Mouse (Mus musculus) left cerebral cortex, postnatal 4 days (tissue): ENCODE results near the gene Kif14. TPM values are rescaled to one million over a fixed set of nuclear protein-coding genes. Genes with fewer than 3 reads are reported as not detected.
"Not testable (repeated sequence)": the region's sequence is repeated elsewhere in the genome, so short reads cannot be mapped to it uniquely, and the experiment has no call there.

Source experiments
- DNase-seq: peaks from one replicate; pipeline ENCODE4 v3.0.0-alpha.2; 2022
- intact Hi-C: fragments of 180-260 bp; cut with DNase I; formaldehyde crosslinking; loops from one replicate; pipeline ENCODE4 v1.15.1; 2025
- total RNA-seq, 2 experiments: library from RNA; stranded (reverse); gene quantifications; 2 replicates each; pipeline ENCODE4 v1.2.3; 2021

Gene Kif14
- total RNA-seq, 2 experiments from 2014 or later, result 1.5 to 2.1 TPM

DNA sequence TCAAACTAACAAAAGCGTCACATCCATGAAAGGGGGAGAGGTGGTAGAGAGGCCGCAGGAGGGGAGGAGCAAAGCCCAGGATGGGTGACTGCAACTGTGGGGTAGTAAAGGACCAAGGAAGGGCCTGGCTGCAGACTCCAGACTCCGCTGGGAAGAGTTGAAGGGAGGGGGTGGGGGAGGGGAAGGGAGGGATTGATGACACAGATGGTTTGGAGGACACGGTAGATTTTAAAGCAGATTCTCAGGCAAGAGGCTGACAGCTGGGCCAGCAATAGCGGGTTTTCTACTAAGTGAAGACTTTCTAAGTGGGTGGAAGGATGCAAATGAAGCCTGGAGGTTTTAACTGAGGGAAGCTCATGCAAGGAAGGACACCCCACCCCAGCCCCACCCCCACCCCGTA is 4.3 kb downstream of the Kif14 start:
- DNase-seq, result peak; percentile 7
- intact Hi-C loops, result no loop called here

DNA sequence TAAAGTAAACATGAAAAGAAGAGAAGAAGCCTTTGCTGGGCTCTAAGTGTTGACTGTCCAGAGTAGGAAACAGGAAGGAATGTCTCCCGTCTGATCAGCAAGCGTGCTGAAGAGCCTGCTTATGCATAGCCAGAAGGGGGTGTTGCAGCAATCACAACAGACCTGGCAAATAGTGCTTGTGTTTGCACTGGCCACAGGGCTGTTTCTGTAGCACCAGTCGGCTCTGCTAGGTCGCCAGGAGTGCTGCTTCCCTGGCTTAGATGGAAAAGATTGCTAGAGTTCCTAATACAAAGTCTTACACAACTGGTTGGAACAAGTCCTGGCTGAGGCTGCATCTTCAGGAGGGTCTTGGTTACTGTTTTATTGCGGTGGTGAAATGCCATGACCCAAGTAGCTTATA is 25.5 kb downstream of the Kif14 start:
- intact Hi-C loops, result no loop called here
- no peak for DNase-seq

DNA sequence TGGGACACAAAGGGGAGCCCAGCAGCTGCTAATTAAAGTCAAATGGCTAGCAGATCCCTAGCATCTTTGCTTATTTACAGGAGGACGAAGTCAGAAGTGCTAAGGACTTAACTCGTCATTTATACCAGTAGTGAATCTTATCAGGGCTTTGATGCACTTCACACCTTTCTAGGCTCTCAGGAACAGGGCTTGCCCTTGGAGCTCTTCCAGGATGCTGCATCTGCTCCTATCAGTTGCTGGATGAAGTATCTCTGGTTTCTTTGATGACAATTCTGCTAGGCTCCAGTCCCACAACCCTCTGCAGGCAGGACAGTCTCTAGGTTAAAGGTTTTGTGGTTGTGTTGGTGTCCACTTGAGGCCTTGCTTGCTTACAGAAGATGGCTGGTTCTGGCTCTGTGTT is 26.1 kb downstream of the Kif14 start:
- no peak for DNase-seq
- intact Hi-C loops, result no loop called here

DNA sequence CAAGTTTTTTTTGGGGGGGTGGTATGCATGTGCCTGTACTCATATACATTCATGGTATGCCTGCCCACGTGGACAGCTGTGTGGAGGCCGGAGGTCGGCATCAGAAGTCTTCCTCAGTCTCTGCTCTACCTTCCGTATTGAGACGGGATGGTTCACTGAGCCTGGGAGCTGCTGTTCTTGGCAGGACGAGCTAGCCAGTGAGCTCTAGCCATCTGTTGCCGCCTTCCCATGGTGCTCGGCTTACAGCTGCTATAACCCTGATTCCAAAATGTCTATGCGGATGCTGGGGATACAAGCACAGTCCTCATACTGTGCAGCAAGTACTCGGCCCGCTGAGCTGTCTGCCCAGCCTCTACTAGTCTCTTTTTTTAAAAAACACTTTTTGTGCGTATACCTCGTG is 33.2 kb downstream of the Kif14 start:
- DNase-seq, result peak; percentile 20
- intact Hi-C loops, result no loop called here

DNA sequence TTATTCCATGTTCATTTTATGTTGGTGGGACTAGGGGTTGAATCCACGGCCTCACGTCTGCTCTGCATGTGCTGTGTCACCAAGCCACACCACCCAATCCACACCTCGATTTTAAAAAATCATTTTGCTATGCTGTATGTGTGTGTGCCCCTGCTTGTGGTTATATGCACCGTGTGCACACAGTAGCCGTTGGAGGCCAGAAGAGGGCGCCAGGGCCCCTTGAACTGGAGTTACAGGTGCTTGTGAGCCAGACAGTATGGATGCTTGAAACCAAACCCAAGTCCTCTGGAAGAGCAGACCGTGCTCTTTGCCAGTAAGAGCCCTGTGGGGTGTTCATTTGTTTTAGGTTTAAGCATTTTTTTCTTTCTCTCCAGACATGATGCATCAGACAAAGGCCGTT is 36.8 kb downstream of the Kif14 start:
- intact Hi-C loops, result no loop called here
- no peak for DNase-seq

DNA sequence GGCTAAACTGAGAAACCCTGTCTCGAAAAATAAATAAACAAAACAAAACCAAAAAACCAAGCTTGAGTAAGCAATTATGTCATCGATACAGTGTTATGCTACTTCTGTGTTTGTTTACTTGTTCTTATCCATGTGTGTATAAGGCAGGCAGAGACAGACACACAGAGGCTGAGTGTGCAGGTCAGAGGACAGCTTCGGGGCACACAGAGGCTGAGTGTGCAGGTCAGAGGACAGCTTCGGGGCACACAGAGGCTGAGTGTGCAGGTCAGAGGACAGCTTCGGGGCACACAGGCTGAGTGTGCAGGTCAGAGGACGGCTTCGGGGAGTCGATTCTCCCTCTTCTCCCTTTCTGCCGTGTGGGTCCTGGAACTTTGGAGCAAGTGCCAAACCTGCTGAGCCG is 40.1 kb downstream of the Kif14 start:
- intact Hi-C loops, DNase-seq: not testable (repeated sequence)

DNA sequence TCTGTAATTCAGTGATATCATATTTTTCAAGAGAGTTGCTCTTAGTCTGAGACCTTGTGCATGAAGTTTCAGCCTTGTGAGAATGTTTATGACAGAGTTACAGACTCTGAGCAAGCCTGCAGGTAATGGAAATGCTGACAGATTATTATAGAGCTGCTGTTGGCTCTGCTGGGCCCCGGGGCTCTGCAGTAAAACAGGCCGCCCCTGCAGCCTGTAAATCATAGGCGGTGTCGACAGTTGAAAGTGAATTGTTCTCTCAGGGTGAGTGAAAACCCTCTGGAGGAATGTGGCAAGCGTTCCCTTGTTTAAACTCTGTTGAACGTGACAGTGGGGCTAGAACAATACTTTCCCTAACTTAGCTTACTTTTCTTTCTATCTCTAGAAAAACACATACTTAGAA is 46.2 kb downstream of the Kif14 start:
- intact Hi-C loops, result no loop called here
- no peak for DNase-seq

DNA sequence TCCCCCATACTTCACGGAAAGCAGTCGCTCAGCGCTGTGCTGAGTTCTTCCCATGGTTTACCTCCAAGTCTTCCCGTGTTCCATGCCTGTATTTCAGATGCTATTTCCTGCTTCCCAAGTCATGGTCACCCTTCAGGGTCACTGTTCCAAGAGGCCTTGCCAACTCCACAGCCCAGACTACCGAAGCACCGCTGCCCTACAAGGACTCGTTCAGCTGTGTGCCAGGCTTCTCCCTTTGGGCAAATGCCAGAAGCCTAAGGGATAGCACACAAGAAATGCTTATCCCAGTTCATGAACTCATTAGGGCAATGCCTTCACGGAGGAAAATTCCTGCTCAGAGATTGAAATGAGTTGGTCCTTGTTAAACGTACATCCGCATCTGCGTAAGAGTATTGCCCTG is 47.0 kb downstream of the Kif14 start:
- DNase-seq, result no peak
- intact Hi-C loops, result no loop called here

DNA sequence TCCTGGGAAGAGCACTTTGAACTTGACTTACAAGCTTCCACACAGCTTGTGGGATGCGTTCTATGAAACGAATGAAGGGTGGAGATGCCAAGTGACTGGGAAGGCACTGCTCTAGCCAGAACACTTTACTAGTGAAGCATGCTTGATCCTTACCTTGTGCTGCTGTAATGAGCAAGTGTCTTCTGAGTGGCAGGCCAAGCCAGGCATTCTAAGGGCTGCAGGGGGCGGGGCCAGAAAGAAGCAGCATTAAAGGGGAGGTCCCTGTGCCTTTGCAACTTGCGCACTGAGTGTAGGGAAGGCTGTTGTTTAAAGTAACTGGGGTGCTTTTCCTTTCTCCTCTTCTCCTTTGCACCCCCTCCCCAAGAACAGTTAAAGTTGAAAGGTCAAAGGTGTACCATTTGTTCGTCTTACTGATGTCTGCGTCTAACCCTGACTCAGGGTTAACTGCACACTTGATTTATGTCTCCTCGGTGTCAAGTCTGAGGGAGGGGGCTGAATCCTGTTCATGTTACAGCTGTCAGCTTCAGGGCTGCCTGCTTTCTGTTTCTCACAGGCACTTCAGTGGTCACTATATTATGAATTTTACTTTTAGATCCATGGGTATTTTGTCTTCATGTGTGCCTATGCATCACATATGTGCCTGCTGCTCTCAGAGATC is 52.7 kb downstream of the Kif14 start:
- intact Hi-C loops, result no loop called here
- no peak for DNase-seq

DNA sequence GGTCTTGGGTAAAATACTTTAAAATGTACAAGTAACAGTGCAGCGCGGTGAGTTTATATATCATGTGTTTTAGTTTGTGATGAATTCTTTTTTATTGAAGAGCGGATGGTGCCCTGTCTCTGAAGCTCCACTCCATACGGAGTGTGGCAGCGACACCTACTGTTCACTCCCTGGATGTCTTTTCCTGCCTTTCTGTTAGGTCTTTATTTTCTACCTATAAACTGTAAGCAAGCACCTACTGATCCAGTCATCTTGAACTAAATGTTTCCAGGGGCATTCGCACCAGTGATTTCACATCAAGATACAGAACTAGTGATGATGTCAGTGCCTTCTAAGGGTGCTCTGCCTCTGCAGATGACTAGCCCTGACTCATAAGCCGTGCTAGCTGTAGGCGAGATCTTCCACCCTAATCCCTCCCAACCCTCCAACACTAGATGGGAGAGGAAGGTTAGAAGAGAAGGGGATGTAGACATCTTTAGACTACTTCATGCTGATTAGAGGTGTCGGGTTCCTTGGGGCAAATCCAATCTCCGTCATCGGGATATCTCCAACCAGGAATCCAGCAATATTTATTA is 55.3 kb downstream of the Kif14 start:
- DNase-seq, result peak; percentile 44
- intact Hi-C loops, result no loop called here

DNA sequence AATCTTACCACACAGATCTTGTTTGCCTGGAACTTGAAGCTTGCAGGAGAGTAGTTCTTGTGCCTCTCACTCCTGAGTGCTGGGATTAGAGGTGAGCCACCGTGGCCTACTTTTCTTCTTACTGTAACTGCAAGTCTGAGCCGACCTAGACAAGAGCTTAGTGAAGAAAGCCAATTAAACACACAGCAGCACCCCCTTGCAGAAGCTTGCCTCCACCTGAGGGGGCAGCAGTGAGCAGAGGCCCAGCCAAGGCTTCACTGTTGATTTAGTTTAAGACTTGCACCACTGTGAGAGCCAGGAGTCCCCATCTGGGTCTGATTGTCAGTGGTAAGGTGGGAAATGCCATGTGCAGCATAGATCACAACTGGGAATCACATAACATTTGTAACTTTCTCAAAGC is 58.8 kb downstream of the Kif14 start:
- peak; percentile 72 for DNase-seq
- intact Hi-C loops, result no loop called here

DNA sequence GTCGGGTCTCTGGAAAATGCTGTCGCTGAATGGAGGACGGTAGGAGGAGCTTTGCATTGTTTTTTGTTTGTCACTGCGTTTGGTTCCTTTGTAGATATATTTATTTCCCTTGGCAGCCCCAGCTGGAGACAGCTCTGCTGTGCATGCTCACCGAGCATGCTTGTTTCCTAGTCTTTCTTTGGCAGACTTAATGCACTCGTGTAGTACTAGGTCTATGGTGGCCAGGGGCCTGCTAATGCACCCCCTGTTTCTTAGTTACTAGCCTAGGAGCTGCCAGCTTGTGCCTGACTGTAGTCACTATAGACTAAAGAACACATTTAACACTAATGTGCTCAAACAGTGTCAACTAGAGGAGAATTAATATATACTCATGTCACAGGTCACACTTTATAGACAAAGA is 59.7 kb downstream of the Kif14 start:
- no peak for DNase-seq

DNA sequence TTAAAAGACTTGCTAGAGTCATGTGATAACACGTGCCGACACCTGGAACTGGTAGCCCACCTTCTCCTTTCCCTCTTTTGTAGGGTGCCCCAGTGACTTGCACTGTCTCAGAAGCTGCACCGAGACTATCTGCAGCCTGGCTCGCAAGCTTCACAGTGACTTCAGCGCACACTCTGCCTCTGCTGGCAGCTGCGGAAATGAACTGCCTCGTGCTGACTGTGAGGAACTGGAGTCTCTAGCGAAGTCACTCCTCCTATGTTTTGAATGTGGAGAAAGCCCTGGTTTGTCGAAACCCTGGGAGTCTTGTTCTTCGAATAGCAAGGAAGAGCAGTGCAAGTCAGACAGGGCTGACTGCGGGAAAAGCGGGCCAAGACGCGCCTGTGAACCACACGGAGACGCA is 61.0 kb downstream of the Kif14 start:
- no peak for DNase-seq
- intact Hi-C loops, result no loop called here

More for the DNA sequence above, 59.7 kb downstream of the Kif14 start:
- intact Hi-C loops, result no loop called here

DNA sequence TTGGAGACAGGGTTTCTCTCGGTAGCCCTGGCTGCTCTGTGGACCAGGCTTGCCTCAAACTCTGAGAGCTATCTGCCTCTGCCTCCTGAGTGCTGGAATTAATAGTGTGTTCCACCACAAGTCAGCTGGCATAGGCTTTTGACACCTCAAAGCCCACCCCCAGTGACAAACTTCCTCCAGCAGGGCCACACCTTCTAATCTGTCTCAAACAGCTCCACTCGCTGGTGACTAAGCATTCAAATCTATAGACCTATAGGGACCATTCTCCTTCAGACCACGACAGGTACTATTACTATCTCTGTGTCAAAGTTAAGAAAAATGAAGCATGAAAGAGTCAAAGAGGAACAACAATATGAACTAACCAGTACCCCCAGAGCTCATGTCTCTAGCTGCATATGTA is 66.4 kb downstream of the Kif14 start:
- DNase-seq, result no peak
- intact Hi-C loops, result no loop called here

DNA sequence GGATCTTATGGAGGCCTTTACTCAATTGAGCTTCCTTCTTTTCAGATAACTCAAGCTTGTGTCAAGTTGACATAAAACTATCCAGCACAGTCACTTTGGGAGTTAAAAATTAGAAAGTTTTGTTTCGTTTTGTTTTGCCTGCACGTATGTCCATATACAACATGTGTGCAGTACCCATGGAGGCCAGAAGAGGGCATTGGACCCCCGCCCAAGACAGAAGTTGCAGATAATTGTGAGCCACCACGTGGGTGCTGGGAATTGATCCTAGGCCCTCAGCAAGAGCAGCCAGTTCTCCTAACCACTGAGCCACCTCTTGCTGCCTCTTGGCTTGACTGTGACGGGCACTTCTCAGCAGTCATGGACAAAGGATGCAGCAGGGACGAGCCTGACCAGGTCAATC is 70.8 kb downstream of the Kif14 start:
- no peak for DNase-seq
- intact Hi-C loops, result no loop called here

DNA sequence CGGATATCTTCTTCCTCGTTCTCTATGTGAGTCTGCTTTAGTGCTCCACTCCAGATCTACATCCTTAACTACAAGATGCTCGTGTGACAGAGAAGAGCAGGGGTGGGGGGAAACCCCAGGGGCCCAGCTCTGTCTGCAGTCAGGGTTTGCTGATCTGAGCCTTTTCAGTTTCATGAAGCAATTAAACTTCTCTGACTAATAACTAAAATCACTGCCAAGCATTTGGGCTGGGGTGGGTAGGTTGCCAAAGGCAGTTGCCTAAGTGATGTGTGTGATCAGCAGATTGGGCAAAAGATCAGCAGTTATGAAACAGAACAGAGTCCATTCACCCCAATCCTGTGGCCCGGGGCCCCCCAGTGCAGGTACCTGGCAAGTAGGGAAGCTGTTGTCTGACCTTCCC is 72.1 kb downstream of the Kif14 start:
- intact Hi-C loops, result no loop called here
- no peak for DNase-seq

DNA sequence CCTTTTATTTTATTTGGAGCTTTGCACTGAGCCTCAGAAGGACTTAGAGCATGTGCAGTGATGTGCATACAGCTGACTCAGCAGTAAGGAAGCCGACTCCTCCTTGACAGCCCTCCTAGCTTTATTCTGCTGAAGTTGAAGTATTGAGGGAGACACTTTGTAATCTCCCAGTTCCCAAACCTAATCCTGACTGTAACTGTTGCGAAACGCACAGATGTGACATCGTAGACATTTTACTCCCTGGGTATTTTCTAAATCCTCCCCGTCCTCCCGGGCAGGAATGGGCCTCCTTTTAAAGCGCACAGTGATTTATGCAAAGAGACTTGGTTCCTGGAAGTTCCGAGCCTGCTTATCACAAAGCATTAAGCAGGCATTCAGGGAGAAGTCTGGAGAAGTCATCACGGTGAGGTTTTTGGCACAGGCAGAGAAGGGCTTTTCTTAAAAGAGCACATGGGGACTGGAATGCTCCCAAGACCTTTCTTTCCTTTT is 74.3 kb downstream of the Kif14 start:
- no peak for DNase-seq
- intact Hi-C loops, result no loop called here

DNA sequence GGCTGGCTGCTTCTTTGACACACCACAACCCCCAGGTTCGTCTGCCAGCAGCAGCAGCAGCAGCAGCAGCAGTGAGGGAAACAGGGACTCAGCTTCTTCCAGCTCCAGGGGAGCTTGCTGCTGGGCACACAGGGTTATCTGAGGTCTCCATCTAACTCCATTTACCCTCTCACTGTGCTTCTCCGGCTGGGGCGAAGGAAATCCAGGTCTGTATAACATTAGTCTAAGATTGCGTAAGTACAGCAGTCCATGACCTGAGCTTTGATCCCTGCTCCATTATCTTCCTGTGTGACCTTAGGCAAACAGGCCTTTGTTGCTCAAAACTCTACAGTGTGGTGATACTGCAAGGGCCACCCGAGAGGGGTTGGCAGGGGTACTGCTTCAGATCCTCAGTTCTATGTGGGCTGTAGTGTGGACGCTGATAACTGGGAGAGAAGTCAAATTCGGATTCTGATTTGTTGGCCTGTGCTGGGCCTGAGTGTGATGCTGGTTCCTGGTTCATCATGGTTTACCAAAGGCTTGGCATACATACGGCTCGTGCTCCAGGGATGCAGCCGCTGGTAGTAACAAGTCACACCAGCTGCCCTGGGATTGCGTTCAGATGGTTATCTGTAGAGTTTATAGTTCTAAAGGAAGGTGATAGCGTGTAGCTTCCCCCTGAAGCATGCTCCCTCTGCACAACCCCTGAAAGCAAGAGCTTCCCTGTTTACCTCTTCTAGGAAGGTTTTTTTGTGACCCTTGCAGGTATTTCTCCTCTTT is 75.7 kb downstream of the Kif14 start:
- DNase-seq, result no peak
- intact Hi-C loops, result no loop called here

DNA sequence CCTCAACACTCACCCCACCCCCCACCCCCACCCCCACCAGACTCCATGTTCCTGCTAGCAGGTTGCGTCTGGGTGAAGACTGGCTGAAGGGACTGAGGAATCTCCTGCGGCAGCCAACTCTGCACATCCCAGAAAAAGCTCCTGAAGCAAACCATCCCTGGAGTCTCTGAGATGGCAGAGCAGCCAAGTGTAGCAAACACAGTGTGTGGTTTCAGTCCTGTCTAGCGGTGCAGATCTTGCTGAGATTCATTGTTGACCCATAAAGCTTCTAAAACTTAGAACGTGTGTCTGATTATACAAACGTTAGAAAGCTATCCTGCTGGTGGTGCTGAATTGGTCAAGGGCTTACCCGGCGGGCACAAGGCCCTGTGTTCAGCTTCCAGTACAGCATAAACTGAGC is 77.8 kb downstream of the Kif14 start:
- no peak for DNase-seq
- intact Hi-C loops, result no loop called here

DNA sequence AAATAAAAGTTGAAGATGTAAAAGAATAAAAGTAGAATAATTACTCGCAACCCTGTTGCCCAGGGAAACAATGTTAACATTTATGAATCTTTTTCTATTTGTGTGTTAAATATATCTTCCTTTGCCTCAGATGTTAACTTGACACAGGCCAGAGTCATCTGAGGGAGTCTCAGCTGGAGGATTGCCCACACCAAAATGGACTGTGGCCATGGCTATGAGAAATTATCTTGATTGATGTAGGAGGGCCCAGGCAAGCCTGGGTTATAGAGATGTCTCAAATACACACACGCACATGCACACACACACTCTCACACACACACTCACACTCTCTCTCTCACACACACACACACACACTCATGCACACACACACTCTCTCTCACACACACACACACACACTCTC is 80.9 kb downstream of the Kif14 start:
- intact Hi-C loops, result no loop called here
- no peak for DNase-seq

DNA sequence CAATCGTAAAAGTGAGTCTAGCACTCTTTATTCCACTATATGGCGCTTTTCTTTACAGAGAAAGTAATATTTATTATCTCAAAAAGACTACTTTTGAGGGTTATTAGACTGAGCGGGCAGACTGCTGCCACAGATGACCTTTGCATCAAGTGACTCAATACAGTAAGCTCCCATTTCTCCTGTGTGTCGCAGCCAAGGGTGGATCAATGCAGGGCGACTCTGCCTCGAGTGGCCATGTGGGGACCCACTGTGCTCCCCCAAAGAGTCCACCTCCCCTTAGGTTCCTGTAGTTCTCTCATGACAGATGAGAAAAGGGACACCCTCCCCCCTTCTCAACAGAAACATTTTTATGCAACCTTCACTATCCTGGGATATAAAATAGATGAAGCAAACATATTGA is 84.1 kb downstream of the Kif14 start:
- intact Hi-C loops, result loop anchor here (5.0 kb wide), 3 partner anchors 192 to 1497 kb away; no protein-coding TSS in a partner anchor
- no peak for DNase-seq
